Mouse (Mus musculus): Measurements from ENCODE around the gene Dmrt1. TPM values are rescaled to one million over a fixed set of nuclear protein-coding genes. Genes with fewer than 3 reads are reported as not detected.

Dmrt1 gene
- 0.11 TPM in 1 of 2 replicates, not detected in the other for polyA plus RNA-seq (2015; fragmentation: Nextera tagmentation; extraction: Ambion mirVana)

DNA sequence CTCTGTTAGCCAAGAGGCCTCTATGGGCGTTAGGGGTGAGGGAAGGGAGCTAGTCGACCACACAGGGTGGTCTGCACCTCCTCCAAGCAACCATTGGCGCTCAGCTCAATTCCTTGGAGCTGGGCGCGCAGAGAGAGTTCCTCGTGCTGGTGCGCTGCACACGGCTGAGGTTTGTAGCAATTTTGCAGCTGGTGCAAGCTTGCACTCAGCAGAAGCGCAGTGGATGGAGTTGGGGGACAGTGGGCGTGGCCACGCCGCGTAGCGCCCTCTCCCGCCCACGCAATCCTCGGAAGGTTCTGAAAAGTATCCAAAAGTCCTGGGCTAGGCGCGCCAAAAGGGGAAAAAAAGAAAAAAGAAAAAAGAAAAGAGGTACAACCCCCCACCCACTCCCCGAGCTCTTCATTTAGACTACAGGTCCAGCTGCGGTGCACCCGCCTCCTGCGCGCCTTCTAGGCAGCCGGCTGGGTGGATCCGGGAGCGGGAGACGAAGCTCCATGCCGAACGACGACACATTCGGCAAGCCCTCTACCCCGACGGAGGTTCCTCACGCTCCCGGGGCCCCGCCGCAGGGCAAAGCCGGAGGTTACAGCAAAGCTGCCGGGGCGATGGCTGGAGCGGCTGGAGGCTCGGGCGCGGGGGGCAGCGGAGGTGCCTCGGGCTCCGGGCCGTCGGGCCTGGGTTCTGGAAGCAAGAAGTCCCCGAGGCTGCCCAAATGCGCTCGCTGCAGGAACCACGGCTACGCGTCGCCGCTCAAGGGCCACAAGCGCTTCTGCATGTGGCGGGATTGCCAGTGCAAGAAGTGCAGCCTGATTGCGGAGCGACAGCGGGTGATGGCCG is at the start of gene Dmrt1:
TSS of gene Dmrt1 (plus strand) at position 259 of the 837 bp plus-strand sequence.

DNA sequence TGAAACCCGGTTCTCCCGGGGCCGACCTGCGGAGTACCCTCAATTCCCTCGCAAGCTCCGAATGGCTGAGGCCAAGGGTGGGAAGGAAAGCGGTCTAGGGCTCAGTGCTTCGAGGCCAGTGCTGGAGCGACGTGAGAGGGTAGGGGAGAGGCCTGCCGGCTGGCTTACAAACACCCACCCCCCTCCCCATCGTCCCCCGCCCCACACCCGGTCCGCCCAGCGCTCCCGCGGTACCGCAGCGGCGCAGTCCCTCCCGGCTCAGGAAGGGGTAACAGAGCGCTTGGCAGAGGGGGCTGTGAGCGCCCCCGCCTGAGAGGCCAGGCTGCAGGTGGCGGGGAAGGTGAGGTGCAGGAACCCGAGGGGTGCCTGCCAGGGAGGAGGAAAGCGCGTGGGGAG is 104.6 kb downstream of the Dmrt1 start, which contains the start of gene Dmrt3:
TSS of gene Dmrt3 (plus strand) at position 287 of the 396 bp plus-strand sequence.

Other genes starting within 250 kb of the Dmrt1 start
- 1.9 and 2.5 TPM in 2 replicates for gene Dmrt3, start 104.7 kb downstream of the Dmrt1 start, polyA plus RNA-seq (2015; fragmentation: Nextera tagmentation; extraction: Ambion mirVana)
- 0.21 and 0.25 TPM in 2 replicates for gene Dmrt2, start 166.8 kb downstream of the Dmrt1 start, polyA plus RNA-seq (2015; fragmentation: Nextera tagmentation; extraction: Ambion mirVana)